Mouse (Mus musculus) forebrain, postnatal 0 days (tissue): Measurements from ENCODE around the gene Lrrc27. TPM values are rescaled to one million over a fixed set of nuclear protein-coding genes. Genes with fewer than 3 reads are reported as not detected.

ENCODE experiments used
- ATAC-seq: fragments of 200-750 bp; cut with Nextera tagmentation; 2 replicates; pipeline ENCODE4 v1.8.0; 2017; ENCODE audit warnings: mild to moderate bottlenecking, moderate library complexity
- DNase-seq: peaks from one replicate; pipeline ENCODE4 v3.0.0-alpha.2; 2015
- H3K27ac ChIP-seq: fragments of 300-500 bp; sonication (generic); 2 replicates; pipeline ENCODE4 v1.5.1; 2014; ENCODE audit warnings: low read depth, mild to moderate bottlenecking, antibody characterized with exemption, low read length, moderate library complexity, mixed read lengths
- H3K27me3 ChIP-seq: fragments of 300-500 bp; sonication (generic); 2 replicates; pipeline ENCODE4 v1.6.1; 2014; ENCODE audit warnings: mild to moderate bottlenecking, low read length, mixed read lengths; ENCODE audit not compliant: insufficient read depth
- H3K36me3 ChIP-seq: fragments of 300-500 bp; sonication (generic); 2 replicates; pipeline ENCODE4 v1.6.1; 2014; ENCODE audit warnings: mild to moderate bottlenecking, moderate library complexity; ENCODE audit not compliant: insufficient read depth
- H3K4me1 ChIP-seq: fragments of 300-500 bp; sonication (generic); 2 replicates; pipeline ENCODE4 v1.6.1; 2014; ENCODE audit warnings: antibody characterized with exemption; ENCODE audit not compliant: insufficient read depth
- H3K4me2 ChIP-seq: fragments of 300-500 bp; sonication (generic); 2 replicates; pipeline ENCODE4 v1.6.1; 2014; ENCODE audit warnings: low read depth, mild to moderate bottlenecking, moderate library complexity
- H3K4me3 ChIP-seq: fragments of 300-500 bp; sonication (generic); 2 replicates; pipeline ENCODE4 v1.5.1; 2014; ENCODE audit warnings: low read depth, low read length, mixed read lengths
- H3K9ac ChIP-seq: fragments of 300-500 bp; sonication (generic); 2 replicates; pipeline ENCODE4 v1.6.1; 2014; ENCODE audit warnings: mild to moderate bottlenecking
- H3K9me3 ChIP-seq: fragments of 300-500 bp; sonication (generic); 2 replicates; pipeline ENCODE4 v1.6.1; 2016; ENCODE audit warnings: low read length
- CTCF ChIP-seq: sonication (generic); IDR thresholded peaks from 2 replicates; pipeline ENCODE4 v1.5.1; 2016; ENCODE audit warnings: antibody characterized with exemption, control low read depth, low read depth
- WGBS: fragments of 180-500 bp; shearing (Covaris S2); extraction: QIAGEN DNeasy Blood & Tissue Kit; methylation state at CpG from one replicate; pipeline ENCODE4 v1.1.7; 2014; 5-methylcytosine and 5-hydroxymethylcytosine counted together
- polyA plus RNA-seq: library from polyadenylated mRNA; unstranded; fragments of >200 nt; fragmentation: Nextera tagmentation; extraction: Ambion mirVana; gene quantifications from 2 replicates; pipeline ENCODE4 v1.2.1, GENCODE M21; 2015
- total RNA-seq: library from RNA; depleted of rRNA; stranded (reverse); fragments of >200 nt; gene quantifications from 2 replicates; pipeline ENCODE4 v1.2.3, GENCODE M21; 2014

The Lrrc27 gene
- total and polyA plus RNA-seq, 2 experiments from 2014 or later: 5.1 to 8.1 TPM

DNA sequence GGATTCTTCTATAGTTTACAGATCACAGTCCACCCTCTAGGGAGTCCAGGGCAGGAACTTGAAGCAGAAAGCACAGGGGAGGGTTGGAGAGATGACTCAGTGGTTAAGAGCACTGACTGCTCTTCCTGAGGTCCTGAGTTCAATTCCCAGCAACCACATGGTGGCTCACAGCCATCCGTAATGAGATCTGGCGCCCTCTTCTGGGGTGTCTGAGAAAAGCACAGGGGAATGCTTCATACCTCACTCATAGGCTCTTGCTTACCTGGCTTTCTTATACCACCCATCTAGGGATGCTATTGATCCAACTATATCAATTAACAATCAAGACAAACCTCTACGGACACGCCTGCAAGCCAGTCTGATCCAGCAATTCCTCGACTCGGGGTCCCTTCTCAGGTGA is 21.2 kb upstream of the Lrrc27 start:
- H3K27me3 ChIP-seq: 0 out of 2 replicates have a peak, but pooled peaks cover 3% of the 10 kb centered on the region
- peaks cover 7% of the 10 kb centered on the region for H3K4me1 ChIP-seq
- DNase-seq (no peak), ATAC-seq (no peak)
- H3K9me3 ChIP-seq: no peaks in the 10 kb centered on the region
- no peak overlapping the region for H3K4me3 ChIP-seq
- WGBS: 69% methylated on average over 6 of the region's 6 CpGs
- no peaks in the 10 kb centered on the region for H3K36me3 ChIP-seq
- H3K9ac ChIP-seq: no peak overlapping the region
- no peak overlapping the region for H3K4me2 ChIP-seq
- peak; percentile 43 for TF ChIP-seq CTCF
- H3K27ac ChIP-seq: no peak overlapping the region

GRCm38 (mm10) chr7:139197022-139197421 is 15.8 kb upstream of the Lrrc27 start:
- Histone ChIP-seq H3K9ac (no peak overlapping the region), H3K9me3 (no peaks in the 10 kb centered on the region), H3K27me3 (no peaks in the 10 kb centered on the region; the same call in 1 of the 2 replicates), H3K4me1 (no peaks in the 10 kb centered on the region), H3K36me3 (no peaks in the 10 kb centered on the region), H3K4me2 (no peak overlapping the region), H3K4me3 (no peak overlapping the region), H3K27ac (no peak overlapping the region)
- WGBS: 73% methylated on average over 4 of the region's 4 CpGs
- no peak for TF ChIP-seq CTCF
- ATAC-seq (no peak), DNase-seq (no peak)

DNA sequence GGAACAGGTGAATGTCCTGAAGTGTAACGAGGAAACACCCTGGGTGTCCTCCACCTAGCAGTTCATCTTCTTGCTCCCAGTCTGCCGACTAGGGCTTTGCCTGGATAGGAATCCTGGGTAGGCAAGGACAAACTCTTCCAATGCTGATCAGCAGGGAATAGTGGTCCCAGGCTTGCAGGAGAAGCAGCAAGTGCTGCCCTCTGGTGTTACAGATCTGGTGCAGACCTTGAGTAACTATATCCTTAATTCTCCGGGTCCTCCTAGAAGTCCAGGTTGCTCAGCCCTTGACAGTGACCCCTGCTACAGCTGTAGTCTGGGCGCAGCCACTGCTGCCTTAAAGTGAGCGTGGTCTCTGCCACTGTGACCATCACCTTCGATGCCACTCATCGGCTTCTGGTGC is 12.7 kb upstream of the Lrrc27 start:
- DNase-seq (peak; percentile 87), ATAC-seq (peak; percentile 88)
- no peak overlapping the region for H3K27ac ChIP-seq
- H3K36me3 ChIP-seq: no peaks in the 10 kb centered on the region
- no peak overlapping the region for H3K4me2 ChIP-seq
- peak; percentile 90 for TF ChIP-seq CTCF
- no peak overlapping the region for H3K4me3 ChIP-seq
- H3K27me3 ChIP-seq: no peaks in the 10 kb centered on the region; the same call in 1 of the 2 replicates
- no peaks in the 10 kb centered on the region for H3K4me1 ChIP-seq
- 28% methylated on average over 7 of the region's 7 CpGs for WGBS
- H3K9me3 ChIP-seq: no peaks in the 10 kb centered on the region
- H3K9ac ChIP-seq: no peak overlapping the region

- TF ChIP-seq CTCF: no peak
- DNase-seq (no peak), ATAC-seq (no peak)
- Histone ChIP-seq H3K27me3 (no peaks in the 10 kb centered on the region; the same call in 1 of the 2 replicates), H3K9me3 (no peaks in the 10 kb centered on the region), H3K27ac (no peak overlapping the region), H3K9ac (no peak overlapping the region), H3K4me2 (no peak overlapping the region), H3K4me3 (no peak overlapping the region), H3K4me1 (no peaks in the 10 kb centered on the region), H3K36me3 (no peaks in the 10 kb centered on the region)
- 60% methylated on average over 6 of the region's 6 CpGs for WGBS
Measured at GRCm38 (mm10) chr7:139201209-139201608, 11.6 kb upstream of the Lrrc27 start.

GRCm38 (mm10) chr7:139208023-139208772 is 4.6 kb upstream of the Lrrc27 start:
- no peak overlapping the region for H3K27ac ChIP-seq
- no peak overlapping the region for H3K4me2 ChIP-seq
- no peaks in the 10 kb centered on the region for H3K9me3 ChIP-seq
- TF ChIP-seq CTCF: peak; percentile 96
- 31% methylated on average over 7 of the region's 7 CpGs for WGBS
- H3K27me3 ChIP-seq: no peaks in the 10 kb centered on the region
- no peak overlapping the region for H3K9ac ChIP-seq
- H3K4me3 ChIP-seq: no peak overlapping the region
- H3K36me3 ChIP-seq: no peaks in the 10 kb centered on the region
- peaks cover 4% of the 10 kb centered on the region for H3K4me1 ChIP-seq
- DNase-seq (peak; percentile 78), ATAC-seq (no peak)

GRCm38 (mm10) chr7:139208773-139209095 is 4.1 kb upstream of the Lrrc27 start:
- WGBS: 88% methylated on average over 4 of the region's 4 CpGs
- DNase-seq (no peak), ATAC-seq (no peak)
- Histone ChIP-seq H3K4me3 (no peak overlapping the region), H3K27ac (no peak overlapping the region), H3K36me3 (no peaks in the 10 kb centered on the region), H3K9me3 (no peaks in the 10 kb centered on the region), H3K9ac (no peak overlapping the region), H3K4me2 (no peak overlapping the region), H3K4me1 (peaks cover 4% of the 10 kb centered on the region), H3K27me3 (no peaks in the 10 kb centered on the region)
- TF ChIP-seq CTCF: no peak

GRCm38 (mm10) chr7:139211761-139212160 is 1.0 kb upstream of the Lrrc27 start:
- no peak overlapping the region for H3K9ac ChIP-seq
- H3K27me3 ChIP-seq: no peaks in the 10 kb centered on the region
- no peak overlapping the region for H3K4me3 ChIP-seq
- ATAC-seq (no peak), DNase-seq (no peak)
- TF ChIP-seq CTCF: no peak
- 92% methylated on average over 6 of the region's 6 CpGs for WGBS
- no peaks in the 10 kb centered on the region for H3K9me3 ChIP-seq
- no peak overlapping the region for H3K4me2 ChIP-seq
- no peak overlapping the region for H3K27ac ChIP-seq
- peaks cover 4% of the 10 kb centered on the region for H3K4me1 ChIP-seq
- H3K36me3 ChIP-seq: no peaks in the 10 kb centered on the region
